Comparison of ENCODE assay signal across 8 mouse cellular contexts in genomic region chr16:58512181-58512761, GRCm38 (mm10). TPM values are rescaled to one million over a fixed set of nuclear protein-coding genes. Genes with fewer than 3 reads are reported as not detected.
DNase-seq lines count a peak whose midpoint lies in the region; ATAC-seq and TF ChIP-seq lines count a peak whose summit lies in the region.

No protein-coding gene starts in this region.

- 21% methylated on average over 9 of the region's 9 CpGs for WGBS in hindbrain, embryonic 16.5 days
- WGBS in lung, postnatal 0 days: 8% methylated on average over 9 of the region's 9 CpGs

- H3K9ac ChIP-seq in hindbrain, embryonic 16.5 days (ENCODE audit: low read depth, low read length): no peak overlapping the region; the same call in 1 of the 2 replicates
- no peak overlapping the region for H3K9ac ChIP-seq in lung, postnatal 0 days (replicated peaks; ENCODE audit: low read depth)

- H3K4me1 ChIP-seq in hindbrain, embryonic 16.5 days (ENCODE audit: control insufficient read depth, insufficient read depth, low read depth, low read length): peaks cover 3% of the 10 kb centered on the region
- peaks cover 27% of the 10 kb centered on the region; the same call in 1 of the 2 replicates for H3K4me1 ChIP-seq in lung, postnatal 0 days (ENCODE audit: insufficient read depth, low read depth, low read length)

- H3K9me3 ChIP-seq in hindbrain, embryonic 16.5 days (ENCODE audit: control insufficient read depth, low read length): no peaks in the 10 kb centered on the region
- H3K9me3 ChIP-seq in lung, postnatal 0 days (ENCODE audit: low read length): no peaks in the 10 kb centered on the region

- peak overlapping the region; percentile 23; the same call in 1 of the 2 replicates for H3K4me2 ChIP-seq in hindbrain, embryonic 16.5 days (ENCODE audit: low read length)
- H3K4me2 ChIP-seq in lung, postnatal 0 days (replicated peaks; ENCODE audit: low read depth, low read length): peak overlapping the region; percentile 25

- peak; percentile 54 for TF ChIP-seq EP300 in lung, postnatal 0 days (IDR thresholded peaks at IDR 0.05)

- no peak overlapping the region for H3K4me3 ChIP-seq in hindbrain, embryonic 16.5 days (ENCODE audit: low read length)
- no peak overlapping the region for H3K4me3 ChIP-seq in lung, postnatal 0 days (ENCODE audit: low read depth, low read length)

- H3K27ac ChIP-seq in hindbrain, embryonic 16.5 days (ENCODE audit: low read depth, low read length): peak overlapping the region; percentile 51; the same call in 1 of the 2 replicates
- peak overlapping the region; percentile 57 for H3K27ac ChIP-seq in lung, postnatal 0 days (ENCODE audit: low read length)

- TF ChIP-seq CTCF in lung, postnatal 0 days (IDR thresholded peaks at IDR 0.05): no peak

- peak; percentile 64 for DNase-seq in gastrocnemius, adult 18-20 months (ENCODE audit: low spot score)
- no peak for DNase-seq in gastrocnemius, adult 8-10 months (ENCODE audit: low spot score in 2 of 2)
- peak; percentile 48 for DNase-seq in fibroblast of lung, adult 2 months (ENCODE audit: low read depth)
- peak; percentile 72 for DNase-seq in lung, postnatal 0 days (ENCODE audit: low spot score)
- peak; percentile 49 for DNase-seq in testis, postnatal 10 days (ENCODE audit: low spot score)
- no peak for DNase-seq in right cerebral cortex, adult 18-20 months
- DNase-seq in layer of hippocampus, postnatal 25 days (ENCODE audit: extremely low spot score in 1 of 2, low spot score in 1 of 2): no peak

- H3K36me3 ChIP-seq in hindbrain, embryonic 16.5 days (ENCODE audit: control insufficient read depth, insufficient read depth, low read length): no peaks in the 10 kb centered on the region
- no peaks in the 10 kb centered on the region for H3K36me3 ChIP-seq in lung, postnatal 0 days (ENCODE audit: insufficient read depth, low read length)

- ATAC-seq in hindbrain, embryonic 16.5 days: peak; percentile 50; the same call in 1 of the 2 replicates
- ATAC-seq in lung, postnatal 0 days: peak; percentile 57

- H3K27me3 ChIP-seq in hindbrain, embryonic 16.5 days (replicated peaks; ENCODE audit: control insufficient read depth, insufficient read depth, low read length): no peaks in the 10 kb centered on the region
- no peaks in the 10 kb centered on the region for H3K27me3 ChIP-seq in lung, postnatal 0 days (replicated peaks; ENCODE audit: insufficient read depth, low read length)

RNA-seq across cellular contexts. Expression of gene St3gal6, which starts 11.8 kb away (rescaled TPM):
- total RNA-seq in gastrocnemius, adult 18-20 months (2021): 100 to 1,000 TPM; 166 to 178 TPM
- 100 to 1,000 TPM; 147 to 185 (median 164) TPM for total RNA-seq in gastrocnemius, adult 8-10 months (2022)
- polyA plus RNA-seq in hindbrain, embryonic 16.5 days (2015; fragmentation: Nextera tagmentation; extraction: Ambion mirVana): 17.7 TPM in 2 replicates
- polyA plus RNA-seq in lung, postnatal 0 days (2015; fragmentation: Nextera tagmentation; extraction: Ambion mirVana): 52.3 and 56.0 TPM in 2 replicates
- total RNA-seq in layer of hippocampus, postnatal 25 days (2021): 10 to 100 TPM in 1 of 2 experiments, 1 to 10 TPM in 1; 9.9 to 15.9 TPM

Comparison
In these comparisons a context has a peak if more than half of its experiments do, and no peak if none do; other contexts are left out.
1. DNase-seq: peak in gastrocnemius, adult 18-20 months (single experiment), fibroblast of lung, adult 2 months (single experiment), lung, postnatal 0 days (single experiment) and testis, postnatal 10 days (single experiment); none in gastrocnemius, adult 8-10 months (0 of 2), right cerebral cortex, adult 18-20 months (single experiment) and layer of hippocampus, postnatal 25 days (0 of 2).
2. RNA of gene St3gal6, which starts 11.8 kb away (total RNA-seq): 166 to 178 TPM in gastrocnemius, adult 18-20 months and 147 to 185 TPM in gastrocnemius, adult 8-10 months; 9.9 to 15.9 TPM in layer of hippocampus, postnatal 25 days; every median in the first group is over 4 times any median in the second.